Mouse (Mus musculus): Measurements from ENCODE around the gene Dnaaf5.

DNA sequence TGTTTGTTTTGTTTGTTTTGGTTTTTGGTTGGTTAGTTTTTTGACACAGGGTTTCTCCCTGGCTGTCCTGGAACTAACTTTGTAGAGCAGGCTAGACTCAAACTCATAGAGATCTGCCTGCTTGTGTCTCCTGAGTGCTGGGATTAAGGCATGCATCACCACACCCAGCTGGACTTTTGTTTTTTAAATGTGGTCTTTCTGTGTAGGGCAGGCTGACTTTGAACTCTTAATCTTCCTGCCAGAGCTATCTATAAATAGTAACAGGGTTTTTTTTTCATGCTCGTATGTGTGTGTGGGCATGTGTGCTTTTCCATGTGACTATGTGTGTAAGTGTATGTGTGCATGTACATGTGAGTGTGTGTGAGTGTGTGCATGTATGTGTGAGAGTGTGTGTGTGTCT is 17.5 kb downstream of the Dnaaf5 start:
- no peak for TF ChIP-seq CTCF (IDR thresholded peaks at IDR 0.05; ENCODE audit: low read depth, low read length)
- TF ChIP-seq POLR2A (IDR thresholded peaks at IDR 0.05; ENCODE audit: insufficient read depth, low read length), result no peak
- no peak for TF ChIP-seq EP300 (IDR thresholded peaks at IDR 0.05; ENCODE audit: insufficient read depth, low read depth, low read length)

Data from ES-Bruce4 (cell line).